Mouse (Mus musculus) adrenal gland, adult 18-20 months (tissue): ENCODE results near the gene C3ar1. TPM values are rescaled to one million over a fixed set of nuclear protein-coding genes. Genes with fewer than 3 reads are reported as not detected.
A peak's percentile ranks its signal among the peaks of the same experiment; 100 is the strongest.

Source experiments
- DNase-seq, 2 experiments: peaks; one replicate each; pipeline ENCODE4 v3.0.0; 2021 to 2022; ENCODE audit warnings: low spot score in 2 of 2
- total RNA-seq, 2 experiments: library from RNA; stranded (reverse); gene quantifications; 1 replicate in 1 of 2; 2 replicates in 1 of 2; pipeline ENCODE4 v1.2.3; 2021

Gene C3ar1
- total RNA-seq, 2 experiments from 2014 or later: 2.4 to 5.5 TPM

GRCm38 (mm10) chr6:122828086-122828485 is 27.9 kb downstream of the C3ar1 start:
- DNase-seq: peak in 1 of 2 experiments; percentile 40

GRCm38 (mm10) chr6:122825923-122826742 is 29.8 kb downstream of the C3ar1 start:
- peak; percentile 52 to 53 for DNase-seq

GRCm38 (mm10) chr6:122825166-122825565 is 30.8 kb downstream of the C3ar1 start:
- no peak for DNase-seq

GRCm38 (mm10) chr6:122824086-122824485 is 31.9 kb downstream of the C3ar1 start:
- no peak for DNase-seq

- no peak for DNase-seq
Observed at GRCm38 (mm10) chr6:122821822-122822221, 34.1 kb downstream of the C3ar1 start.

GRCm38 (mm10) chr6:122820799-122821650 is 34.9 kb downstream of the C3ar1 start:
- DNase-seq: no peak

- peak; percentile 26 to 39 for DNase-seq
Observed at GRCm38 (mm10) chr6:122820071-122820798, 35.7 kb downstream of the C3ar1 start.

GRCm38 (mm10) chr6:122819306-122820070 is 36.5 kb downstream of the C3ar1 start, which contains the start of gene Foxj2:
TSS of gene Foxj2 (plus strand) at chr6:122819914.
- DNase-seq: peak; percentile 82 to 85

- DNase-seq: no peak
Observed at GRCm38 (mm10) chr6:122813640-122814039, 42.3 kb downstream of the C3ar1 start.

- no peak for DNase-seq
Observed at GRCm38 (mm10) chr6:122812716-122813115, 43.2 kb downstream of the C3ar1 start.

- no peak for DNase-seq
Observed at GRCm38 (mm10) chr6:122811771-122812600, 44.0 kb downstream of the C3ar1 start.

GRCm38 (mm10) chr6:122811280-122811652 is 44.7 kb downstream of the C3ar1 start:
- peak; percentile 88 to 92 for DNase-seq

GRCm38 (mm10) chr6:122810615-122811279 is 45.2 kb downstream of the C3ar1 start:
- DNase-seq: peak; percentile 84 to 86

GRCm38 (mm10) chr6:122810022-122810614 is 45.8 kb downstream of the C3ar1 start:
- no peak for DNase-seq

- DNase-seq: peak; percentile 84 to 88
Observed at GRCm38 (mm10) chr6:122804418-122804817, 51.5 kb downstream of the C3ar1 start.

- no peak for DNase-seq
Observed at GRCm38 (mm10) chr6:122801801-122802514, 54.0 kb downstream of the C3ar1 start.

GRCm38 (mm10) chr6:122801301-122801800 is 54.6 kb downstream of the C3ar1 start, which contains the start of gene Slc2a3:
TSS of gene Slc2a3 (minus strand) at chr6:122801640.
- DNase-seq: peak; percentile 56 to 61
